Mouse (Mus musculus) midbrain, embryonic 11.5 days (tissue): ENCODE data around the gene Zfhx2. TPM values are rescaled to one million over a fixed set of nuclear protein-coding genes. Genes with fewer than 3 reads are reported as not detected.
A peak's percentile ranks its signal among the peaks of the same experiment; 100 is the strongest.

Experiments used
- ATAC-seq: fragments of 200-750 bp; cut with Nextera tagmentation; 2 replicates; pipeline ENCODE4 v1.8.0; 2017; ENCODE audit warnings: moderate TSS enrichment, moderate library complexity; ENCODE audit not compliant: low FRiP score
- DNase-seq: peaks from one replicate; pipeline ENCODE4 v3.0.0; 2015; ENCODE audit warnings: low spot score; ENCODE audit errors: missing footprints
- H3K27ac ChIP-seq: fragments of 300-500 bp; sonication (generic); 2 replicates; pipeline ENCODE4 v1.5.1; 2014; ENCODE audit warnings: low read depth, low read length
- H3K27me3 ChIP-seq: fragments of 300-500 bp; sonication (generic); 2 replicates; pipeline ENCODE4 v1.6.1; 2014; ENCODE audit warnings: mild to moderate bottlenecking, low read length, moderate library complexity, mixed read lengths; ENCODE audit not compliant: control insufficient read depth, insufficient read depth
- H3K36me3 ChIP-seq: fragments of 300-500 bp; sonication (generic); 2 replicates; pipeline ENCODE4 v1.6.1; 2014; ENCODE audit warnings: mild to moderate bottlenecking, low read length, moderate library complexity, mixed read lengths; ENCODE audit not compliant: control insufficient read depth, insufficient read depth
- H3K4me1 ChIP-seq: fragments of 300-500 bp; sonication (generic); 2 replicates; pipeline ENCODE4 v1.6.1; 2014; ENCODE audit warnings: low read length; ENCODE audit not compliant: control insufficient read depth, insufficient read depth
- H3K4me2 ChIP-seq: fragments of 300-500 bp; sonication (generic); 2 replicates; pipeline ENCODE4 v1.6.1; 2014; ENCODE audit warnings: mild to moderate bottlenecking, moderate library complexity
- H3K4me3 ChIP-seq: fragments of 300-500 bp; sonication (generic); 2 replicates; pipeline ENCODE4 v1.5.1; 2014; ENCODE audit warnings: low read depth, low read length
- H3K9ac ChIP-seq: fragments of 300-500 bp; sonication (generic); 2 replicates; pipeline ENCODE4 v1.6.1; 2014; ENCODE audit warnings: low read length
- H3K9me3 ChIP-seq: fragments of 300-500 bp; sonication (generic); 2 replicates; pipeline ENCODE4 v1.6.1; 2016; ENCODE audit warnings: low read length; ENCODE audit not compliant: control insufficient read depth
- WGBS: fragments of 180-500 bp; shearing (Covaris S2); extraction: QIAGEN DNeasy Blood & Tissue Kit; methylation state at CpG from one replicate; pipeline ENCODE4 v1.1.7; 2014; 5-methylcytosine and 5-hydroxymethylcytosine counted together
- polyA plus RNA-seq: library from polyadenylated mRNA; unstranded; fragments of >200 nt; fragmentation: Nextera tagmentation; extraction: Ambion mirVana; gene quantifications from 2 replicates; pipeline ENCODE4 v1.2.1, GENCODE M21; 2014

Zfhx2 gene
- 11.3 and 11.5 TPM in 2 replicates for polyA plus RNA-seq

- Histone ChIP-seq H3K4me2 (peak within 1 kb of the TSS; percentile 80), H3K27me3 (no peaks in the 10 kb centered on the region), H3K4me3 (peak within 1 kb of the TSS; percentile 69), H3K4me1 (peaks cover 33% of the 10 kb centered on the region), H3K9me3 (no peaks in the 10 kb centered on the region), H3K36me3 (no peaks in the 10 kb centered on the region), H3K27ac (peak within 1 kb of the TSS; percentile 85), H3K9ac (peak within 1 kb of the TSS; percentile 89)
- ATAC-seq (peak; percentile 94), DNase-seq (peak; percentile 99)
- 1% methylated on average over 34 of the region's 34 CpGs for WGBS
Measured at GRCm38 (mm10) chr14:55092011-55092577, at the start of gene Zfhx2. Gene Zfhx2 (minus strand): TSS chr14:55092324.

DNA sequence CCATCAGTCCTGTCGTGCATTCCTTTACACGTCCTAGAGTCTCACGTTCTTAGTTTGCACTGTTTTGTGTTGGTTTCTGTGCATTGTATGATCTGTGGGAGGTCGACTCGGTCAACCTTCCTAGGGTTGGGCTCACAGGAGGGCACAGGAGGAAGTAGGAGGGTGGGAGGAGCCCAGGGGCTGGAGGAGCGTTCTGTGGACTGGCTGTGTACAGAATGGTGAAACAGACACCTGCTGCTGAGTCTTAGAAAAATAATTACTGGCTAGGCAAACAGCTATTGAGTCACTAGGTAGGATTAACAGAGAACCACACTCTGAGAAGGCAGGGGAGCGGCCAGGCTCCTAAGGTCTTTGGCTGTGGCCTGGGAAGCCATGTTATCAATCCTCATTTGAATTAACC, 47.2 kb upstream of the Zfhx2 start:
- WGBS: 50% methylated on average over 7 of the region's 7 CpGs
- no peaks in the 10 kb centered on the region for H3K36me3 ChIP-seq
- DNase-seq (no peak), ATAC-seq (no peak)
- no peak overlapping the region for H3K27ac ChIP-seq
- no peak overlapping the region for H3K4me2 ChIP-seq
- H3K27me3 ChIP-seq: no peaks in the 10 kb centered on the region
- no peak overlapping the region for H3K4me3 ChIP-seq
- H3K4me1 ChIP-seq: no peaks in the 10 kb centered on the region
- no peaks in the 10 kb centered on the region for H3K9me3 ChIP-seq
- no peak overlapping the region for H3K9ac ChIP-seq

GRCm38 (mm10) chr14:55135676-55136075, 43.6 kb upstream of the Zfhx2 start:
- H3K4me3 ChIP-seq: no peak overlapping the region
- no peaks in the 10 kb centered on the region for H3K27me3 ChIP-seq
- ATAC-seq (no peak), DNase-seq (no peak)
- WGBS: 72% methylated on average over 8 of the region's 8 CpGs
- no peaks in the 10 kb centered on the region for H3K9me3 ChIP-seq
- no peak overlapping the region for H3K27ac ChIP-seq
- no peaks in the 10 kb centered on the region for H3K4me1 ChIP-seq
- H3K36me3 ChIP-seq: no peaks in the 10 kb centered on the region
- H3K9ac ChIP-seq: no peak overlapping the region
- H3K4me2 ChIP-seq: no peak overlapping the region

DNA sequence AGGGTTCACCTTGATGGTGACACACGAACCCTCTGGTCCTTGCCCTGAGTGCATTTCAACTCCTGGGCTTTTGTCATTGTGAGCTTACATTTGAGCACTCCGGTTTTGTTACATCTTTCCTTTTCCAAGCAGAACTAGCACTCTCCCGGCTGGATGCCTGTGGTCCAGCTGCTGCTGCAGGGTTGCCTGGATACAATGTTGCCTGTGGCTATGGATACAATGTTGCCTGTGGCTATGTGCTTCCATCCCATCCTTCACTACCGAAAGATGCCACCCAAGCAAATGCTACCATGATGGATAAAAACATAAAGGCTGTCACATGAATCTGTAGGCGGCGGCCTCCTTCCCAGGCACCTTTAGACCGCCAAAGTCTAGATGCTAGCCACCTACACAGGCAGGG, 34.4 kb upstream of the Zfhx2 start:
- Histone ChIP-seq H3K27ac (no peak overlapping the region), H3K9ac (no peak overlapping the region), H3K4me1 (no peaks in the 10 kb centered on the region; the same call in 1 of the 2 replicates), H3K36me3 (no peaks in the 10 kb centered on the region), H3K4me2 (no peak overlapping the region), H3K9me3 (no peaks in the 10 kb centered on the region), H3K27me3 (no peaks in the 10 kb centered on the region), H3K4me3 (no peak overlapping the region)
- no peak for DNase-seq
- 78% methylated on average over 7 of the region's 7 CpGs for WGBS
- ATAC-seq: no peak

GRCm38 (mm10) chr14:55125711-55126110, 33.6 kb upstream of the Zfhx2 start:
- Histone ChIP-seq H3K36me3 (no peaks in the 10 kb centered on the region), H3K9ac (no peak overlapping the region), H3K4me2 (no peak overlapping the region), H3K27me3 (no peaks in the 10 kb centered on the region), H3K4me1 (no peaks in the 10 kb centered on the region; the same call in 1 of the 2 replicates), H3K4me3 (no peak overlapping the region), H3K9me3 (no peaks in the 10 kb centered on the region), H3K27ac (no peak overlapping the region)
- whole genome bisulfite sequencing: 86% methylated on average over 5 of the region's 5 CpGs
- ATAC-seq (no peak), DNase-seq (no peak)

DNA sequence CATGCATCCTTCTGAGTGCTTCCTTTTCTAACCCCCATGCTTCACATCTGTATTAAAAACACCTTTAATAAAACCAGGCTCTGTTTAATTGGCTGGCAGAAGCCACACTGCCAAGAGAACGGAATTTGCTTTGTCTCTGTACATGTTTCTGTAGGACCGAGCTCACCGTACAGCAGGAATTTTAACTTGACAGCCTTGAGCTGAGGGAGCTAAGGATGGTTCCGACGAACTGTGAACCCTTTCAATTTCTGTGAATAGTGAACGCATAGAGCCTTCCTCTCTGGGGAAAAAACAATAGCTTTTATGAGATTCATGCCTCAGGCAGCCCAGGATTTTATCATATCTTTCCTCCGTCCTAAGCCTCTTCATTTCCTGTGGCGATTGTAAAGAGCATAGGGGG, 30.2 kb upstream of the Zfhx2 start:
- no peak overlapping the region for H3K27ac ChIP-seq
- H3K36me3 ChIP-seq: no peaks in the 10 kb centered on the region
- ATAC-seq: no peak
- no peaks in the 10 kb centered on the region for H3K9me3 ChIP-seq
- no peak overlapping the region for H3K4me2 ChIP-seq
- no peaks in the 10 kb centered on the region; the same call in 1 of the 2 replicates for H3K4me1 ChIP-seq
- no peak for DNase-seq
- WGBS: 59% methylated on average over 8 of the region's 8 CpGs
- H3K27me3 ChIP-seq: peaks cover 2% of the 10 kb centered on the region; the same call in 1 of the 2 replicates
- 0 out of 2 replicates have a peak overlapping the region, but pooled peaks have one; percentile 9 for H3K9ac ChIP-seq
- no peak overlapping the region for H3K4me3 ChIP-seq

DNA sequence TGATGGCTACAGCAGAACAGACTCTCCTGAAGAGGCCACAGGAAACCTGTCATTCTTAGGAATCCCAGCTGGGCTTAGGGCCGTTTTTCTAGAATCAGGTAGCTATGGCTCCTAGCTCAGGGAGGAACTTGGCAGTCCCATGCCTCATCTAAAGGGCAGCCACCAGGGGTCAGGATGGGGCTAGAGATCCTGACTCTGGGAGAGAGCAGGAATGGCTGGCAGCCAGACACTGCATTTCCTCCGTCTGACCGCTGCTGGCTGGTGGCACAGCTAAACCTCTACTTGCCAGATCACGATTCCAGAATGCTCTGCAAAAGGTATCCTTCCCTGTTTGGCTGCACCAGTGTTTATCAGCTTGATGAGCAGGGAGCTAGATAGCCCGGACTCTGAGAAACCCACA, 29.8 kb upstream of the Zfhx2 start:
- Histone ChIP-seq H3K9me3 (no peaks in the 10 kb centered on the region), H3K36me3 (no peaks in the 10 kb centered on the region), H3K27ac (no peak overlapping the region), H3K4me3 (no peak overlapping the region), H3K4me2 (no peak overlapping the region), H3K9ac (0 out of 2 replicates have a peak overlapping the region, but pooled peaks have one; percentile 9), H3K27me3 (peaks cover 6% of the 10 kb centered on the region; the same call in 1 of the 2 replicates), H3K4me1 (no peaks in the 10 kb centered on the region; the same call in 1 of the 2 replicates)
- 9% methylated on average over 5 of the region's 5 CpGs for WGBS
- peak; percentile 84 for ATAC-seq
- DNase-seq: peak; percentile 95

GRCm38 (mm10) chr14:55119421-55120134, 27.5 kb upstream of the Zfhx2 start:
- Histone ChIP-seq H3K36me3 (no peaks in the 10 kb centered on the region), H3K4me3 (no peak overlapping the region), H3K27me3 (peaks cover 20% of the 10 kb centered on the region), H3K4me2 (no peak overlapping the region), H3K27ac (no peak overlapping the region), H3K4me1 (peaks cover 9% of the 10 kb centered on the region), H3K9me3 (no peaks in the 10 kb centered on the region), H3K9ac (no peak overlapping the region)
- WGBS: 67% methylated on average over 4 of the region's 4 CpGs
- ATAC-seq (no peak), DNase-seq (no peak)

DNA sequence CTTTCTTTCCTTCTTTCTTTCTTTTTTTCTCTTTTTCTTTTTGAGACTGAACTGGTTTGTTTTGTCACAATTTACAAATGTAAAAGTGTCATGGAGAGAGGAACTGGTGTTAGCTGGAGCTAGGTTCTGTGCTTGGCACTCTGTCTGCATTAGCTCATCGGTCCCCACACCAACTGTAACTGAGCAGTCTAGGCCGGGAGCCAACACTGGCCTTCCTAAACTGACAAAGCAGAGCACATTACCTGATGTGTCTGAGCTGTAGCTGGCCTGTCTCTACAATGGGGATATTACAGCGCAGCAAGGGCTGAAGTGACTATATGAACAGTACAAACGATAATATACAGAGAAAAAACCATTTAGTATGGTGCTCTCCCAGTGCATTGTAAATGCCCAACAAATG, 26.7 kb upstream of the Zfhx2 start:
- Histone ChIP-seq H3K9ac (no peak overlapping the region), H3K4me3 (no peak overlapping the region), H3K27ac (no peak overlapping the region), H3K9me3 (no peaks in the 10 kb centered on the region), H3K27me3 (peaks cover 27% of the 10 kb centered on the region), H3K4me1 (peaks cover 12% of the 10 kb centered on the region), H3K4me2 (no peak overlapping the region), H3K36me3 (no peaks in the 10 kb centered on the region)
- ATAC-seq: no peak
- DNase-seq: no peak
- 82% methylated on average over 4 of the region's 4 CpGs for WGBS
